Mouse (Mus musculus): ENCODE measurements around the gene Slc22a22. TPM values are rescaled to one million over a fixed set of nuclear protein-coding genes. Genes with fewer than 3 reads are reported as not detected.

Gene Slc22a22
- not detected in 2 replicates for polyA plus RNA-seq (2012; rRNA removed)

- no peak within 1 kb of the TSS for H3K4me3 ChIP-seq (ENCODE audit: insufficient read depth, low read length)
- TF ChIP-seq CTCF (IDR thresholded peaks at IDR 0.05; ENCODE audit: extremely low read depth, insufficient read depth, low read length) (no peak), POLR2A (IDR thresholded peaks at IDR 0.05; ENCODE audit: extremely low read depth, insufficient read depth, low read length) (no peak)
- H3K27ac ChIP-seq (ENCODE audit: insufficient read depth, low read length), result no peak within 1 kb of the TSS
- no peaks in the 10 kb centered on the region for H3K4me1 ChIP-seq (ENCODE audit: control insufficient read depth, insufficient read depth, low read length)
Observed at GRCm38 (mm10) chr15:57477525-57477924, at the start of gene Slc22a22. Gene Slc22a22, minus strand, starts transcription at chr15:57477625.

- no peaks in the 10 kb centered on the region for H3K4me1 ChIP-seq (ENCODE audit: control insufficient read depth, insufficient read depth, low read length)
- H3K27ac ChIP-seq (ENCODE audit: insufficient read depth, low read length), result no peak overlapping the region
- TF ChIP-seq POLR2A (IDR thresholded peaks at IDR 0.05; ENCODE audit: extremely low read depth, insufficient read depth, low read length), result no peak
- no peak for TF ChIP-seq CTCF (IDR thresholded peaks at IDR 0.05; ENCODE audit: extremely low read depth, insufficient read depth, low read length)
- no peak overlapping the region for H3K4me3 ChIP-seq (ENCODE audit: insufficient read depth, low read length)
Observed at GRCm38 (mm10) chr15:57523510-57524298, 46.3 kb upstream of the Slc22a22 start.

- Histone ChIP-seq H3K27ac (ENCODE audit: insufficient read depth, low read length) (no peak overlapping the region), H3K4me3 (ENCODE audit: insufficient read depth, low read length) (no peak overlapping the region), H3K4me1 (ENCODE audit: control insufficient read depth, insufficient read depth, low read length) (no peaks in the 10 kb centered on the region)
- no peak for TF ChIP-seq POLR2A (IDR thresholded peaks at IDR 0.05; ENCODE audit: extremely low read depth, insufficient read depth, low read length)
- no peak for TF ChIP-seq CTCF (IDR thresholded peaks at IDR 0.05; ENCODE audit: extremely low read depth, insufficient read depth, low read length)
Observed at GRCm38 (mm10) chr15:57522160-57522559, 44.7 kb upstream of the Slc22a22 start.

GRCm38 (mm10) chr15:57509185-57510172 is 32.1 kb upstream of the Slc22a22 start:
- H3K4me1 ChIP-seq (ENCODE audit: control insufficient read depth, insufficient read depth, low read length), result no peaks in the 10 kb centered on the region
- no peak overlapping the region for H3K4me3 ChIP-seq (ENCODE audit: insufficient read depth, low read length)
- H3K27ac ChIP-seq (ENCODE audit: insufficient read depth, low read length), result no peak overlapping the region
- TF ChIP-seq CTCF (IDR thresholded peaks at IDR 0.05; ENCODE audit: extremely low read depth, insufficient read depth, low read length), result no peak
- no peak for TF ChIP-seq POLR2A (IDR thresholded peaks at IDR 0.05; ENCODE audit: extremely low read depth, insufficient read depth, low read length)

- H3K4me1 ChIP-seq (ENCODE audit: control insufficient read depth, insufficient read depth, low read length), result no peaks in the 10 kb centered on the region
- H3K4me3 ChIP-seq (ENCODE audit: insufficient read depth, low read length), result no peak overlapping the region
- TF ChIP-seq POLR2A (IDR thresholded peaks at IDR 0.05; ENCODE audit: extremely low read depth, insufficient read depth, low read length), result no peak
- peak; percentile 86 for TF ChIP-seq CTCF (IDR thresholded peaks at IDR 0.05; ENCODE audit: extremely low read depth, insufficient read depth, low read length)
- no peak overlapping the region for H3K27ac ChIP-seq (ENCODE audit: insufficient read depth, low read length)
Observed at GRCm38 (mm10) chr15:57508242-57509184, 31.1 kb upstream of the Slc22a22 start.

GRCm38 (mm10) chr15:57504126-57504705 is 26.8 kb upstream of the Slc22a22 start:
- H3K4me1 ChIP-seq (ENCODE audit: control insufficient read depth, insufficient read depth, low read length), result no peaks in the 10 kb centered on the region
- no peak for TF ChIP-seq POLR2A (IDR thresholded peaks at IDR 0.05; ENCODE audit: extremely low read depth, insufficient read depth, low read length)
- no peak for TF ChIP-seq CTCF (IDR thresholded peaks at IDR 0.05; ENCODE audit: extremely low read depth, insufficient read depth, low read length)
- no peak overlapping the region for H3K4me3 ChIP-seq (ENCODE audit: insufficient read depth, low read length)
- no peak overlapping the region for H3K27ac ChIP-seq (ENCODE audit: insufficient read depth, low read length)

GRCm38 (mm10) chr15:57503656-57504055 is 26.2 kb upstream of the Slc22a22 start:
- TF ChIP-seq CTCF (IDR thresholded peaks at IDR 0.05; ENCODE audit: extremely low read depth, insufficient read depth, low read length) (no peak), POLR2A (IDR thresholded peaks at IDR 0.05; ENCODE audit: extremely low read depth, insufficient read depth, low read length) (no peak)
- no peak overlapping the region for H3K4me3 ChIP-seq (ENCODE audit: insufficient read depth, low read length)
- H3K4me1 ChIP-seq (ENCODE audit: control insufficient read depth, insufficient read depth, low read length), result no peaks in the 10 kb centered on the region
- no peak overlapping the region for H3K27ac ChIP-seq (ENCODE audit: insufficient read depth, low read length)

- Histone ChIP-seq H3K4me1 (ENCODE audit: control insufficient read depth, insufficient read depth, low read length) (no peaks in the 10 kb centered on the region), H3K27ac (ENCODE audit: insufficient read depth, low read length) (no peak overlapping the region), H3K4me3 (ENCODE audit: insufficient read depth, low read length) (no peak overlapping the region)
- TF ChIP-seq CTCF (IDR thresholded peaks at IDR 0.05; ENCODE audit: extremely low read depth, insufficient read depth, low read length) (no peak), POLR2A (IDR thresholded peaks at IDR 0.05; ENCODE audit: extremely low read depth, insufficient read depth, low read length) (no peak)
Observed at GRCm38 (mm10) chr15:57501559-57501958, 24.1 kb upstream of the Slc22a22 start.

Data from cortical plate, adult 2 months (tissue).